Mouse (Mus musculus) erythroblast, adult 5-6 weeks (primary cell): ENCODE data around the gene Rho. TPM values are rescaled to one million over a fixed set of nuclear protein-coding genes. Genes with fewer than 3 reads are reported as not detected.

Experiments
- ATAC-seq: replicated peaks from 2 replicates; pipeline ENCODE4 v1.8.0; 2016; ENCODE audit warnings: moderate number of reproducible peaks, mild to moderate bottlenecking, moderate TSS enrichment, inconsistent platforms; ENCODE audit not compliant: poor library complexity, low FRiP score, severe bottlenecking
- total RNA-seq, 2 experiments: library from RNA; stranded (forward) in 1 of 2; stranded (reverse) in 1 of 2; fragments of 150-400 nt in 1 of 2; fragments of 200-764, 138-1000 nt in 1 of 2; gene quantifications; 2 replicates each; pipeline versions ENCODE4 v1.2.3 to v1.2.4; 2015 to 2017; ENCODE audit warnings: low replicate concordance in 2 of 2

Rho gene
- total RNA-seq, 2 experiments from 2014 or later: 0.09 TPM; not detected in 1

- ATAC-seq: no peak
These were observed 18.1 kb upstream of the Rho start for GRCm38 (mm10) chr6:115913482-115913881.

- ATAC-seq: no peak
These were observed 16.9 kb upstream of the Rho start for GRCm38 (mm10) chr6:115914511-115915202.

- no peak for ATAC-seq
These were observed 15.7 kb upstream of the Rho start for GRCm38 (mm10) chr6:115915601-115916445.

GRCm38 (mm10) chr6:115916611-115917010, 14.9 kb upstream of the Rho start:
- ATAC-seq: no peak

GRCm38 (mm10) chr6:115918615-115919014, 12.9 kb upstream of the Rho start:
- no peak for ATAC-seq

- ATAC-seq: no peak
These were observed 11.7 kb upstream of the Rho start for GRCm38 (mm10) chr6:115919876-115920275.

- ATAC-seq: no peak
These were observed 6.7 kb upstream of the Rho start for GRCm38 (mm10) chr6:115924829-115925228.

- no peak for ATAC-seq
These were observed 5.1 kb upstream of the Rho start for GRCm38 (mm10) chr6:115926416-115926815.

GRCm38 (mm10) chr6:115927292-115928242, 4.0 kb upstream of the Rho start:
- ATAC-seq: no peak

GRCm38 (mm10) chr6:115930018-115930417, 1.5 kb upstream of the Rho start:
- no peak for ATAC-seq

- no peak for ATAC-seq
These were observed 843 bp downstream of the Rho start for GRCm38 (mm10) chr6:115932391-115932790.

- no peak for ATAC-seq
These were observed 4.0 kb downstream of the Rho start for GRCm38 (mm10) chr6:115935544-115935943.

- no peak for ATAC-seq
These were observed 6.5 kb downstream of the Rho start for GRCm38 (mm10) chr6:115938011-115938410.

- no peak for ATAC-seq
These were observed 7.2 kb downstream of the Rho start for GRCm38 (mm10) chr6:115938798-115939197.

GRCm38 (mm10) chr6:115940603-115941002, 9.1 kb downstream of the Rho start:
- ATAC-seq: no peak

- ATAC-seq: no peak
These were observed 9.6 kb downstream of the Rho start for GRCm38 (mm10) chr6:115941128-115941527.

GRCm38 (mm10) chr6:115943498-115944427, 12.2 kb downstream of the Rho start:
- no peak for ATAC-seq

- no peak for ATAC-seq
These were observed 13.1 kb downstream of the Rho start, which contains the start of gene H1foo for GRCm38 (mm10) chr6:115944638-115945037. TSS of gene H1foo (plus strand) at chr6:115944938.

- no peak for ATAC-seq
These were observed 14.1 kb downstream of the Rho start for GRCm38 (mm10) chr6:115945633-115946032.
